Mouse (Mus musculus): ENCODE data around the gene Rpl7a. TPM values are rescaled to one million over a fixed set of nuclear protein-coding genes. Genes with fewer than 3 reads are reported as not detected.
"Not testable (repeated sequence)": the region's sequence is repeated elsewhere in the genome, so short reads cannot be mapped to it uniquely, and the experiment has no call there.

Gene Rpl7a
- polyA plus RNA-seq (2016; fragmentation: Nextera tagmentation; extraction: Ambion mirVana): 425 and 513 TPM in 2 replicates

DNA sequence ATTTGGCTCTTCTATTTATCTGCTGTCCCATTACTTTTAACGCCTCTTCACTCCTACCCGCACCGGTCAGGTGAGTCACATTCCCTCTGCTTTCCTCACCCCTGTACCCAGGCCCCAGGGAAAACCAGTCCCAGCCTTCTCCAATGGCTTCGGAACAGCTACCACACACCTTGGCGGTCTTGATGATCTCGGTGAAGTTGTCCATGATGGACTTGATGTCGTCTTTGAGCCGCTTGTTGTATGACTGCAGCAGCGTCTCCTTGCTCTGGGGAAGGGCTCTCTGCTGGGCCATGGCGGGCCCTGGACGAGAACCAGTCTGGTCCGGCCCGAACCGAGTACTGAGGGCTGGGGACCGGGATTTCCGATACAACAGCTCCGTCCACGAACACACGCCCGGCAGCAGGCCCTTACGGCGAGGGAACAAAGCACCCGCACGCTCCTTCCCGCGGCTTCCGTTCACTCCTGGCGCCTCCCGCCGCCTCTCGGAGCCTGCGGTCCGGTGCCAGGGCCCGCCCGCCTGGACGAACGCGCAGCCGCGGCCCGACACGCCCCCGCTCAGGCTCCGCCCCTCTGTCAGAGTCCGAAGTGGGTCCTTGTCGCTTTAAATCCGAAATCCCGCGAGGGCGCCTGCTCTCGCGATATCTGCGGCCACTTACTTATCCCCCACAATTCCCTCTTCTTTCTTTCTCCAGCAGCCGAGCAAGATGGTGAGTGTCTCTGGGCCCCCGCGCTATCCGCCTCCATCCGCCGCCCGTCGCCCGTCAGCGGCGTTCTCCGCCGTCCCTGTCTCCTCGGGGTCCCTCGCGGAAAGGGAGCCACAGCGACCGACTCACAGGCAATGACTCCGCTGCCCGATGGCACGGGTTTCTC lies at the start of gene Rpl7a, which contains the start of gene Med22:
Gene Rpl7a (plus strand): TSS at position 641 of the 870 bp plus-strand sequence.
Gene Med22 (minus strand): TSS at position 554 of the 870 bp plus-strand sequence.
- under 1% methylated on average over 74 of the region's 74 CpGs for whole genome bisulfite sequencing

GRCm38 (mm10) chr2:26862856-26863255 lies 47.7 kb upstream of the Rpl7a start:
- Histone ChIP-seq H3K4me3 (no peak overlapping the region), H3K4me1 (no peaks in the 10 kb centered on the region), H3K27me3 (ENCODE audit: insufficient read depth, poor library complexity, severe bottlenecking) (no peaks in the 10 kb centered on the region), H3K36me3 (no peaks in the 10 kb centered on the region), H3K9me3 (no peaks in the 10 kb centered on the region), H3K27ac (no peak overlapping the region)
- DNase-seq (ENCODE audit: low spot score): no peak
- WGBS: 71% methylated on average over 3 of the region's 3 CpGs

More for the DNA sequence above, at the start of gene Rpl7a, which contains the start of gene Med22:
- Histone ChIP-seq H3K9me3 (no peaks in the 10 kb centered on the region), H3K4me1 (peaks cover 38% of the 10 kb centered on the region), H3K4me3 (peak within 1 kb of the TSS; percentile 88), H3K27me3 (ENCODE audit: insufficient read depth, poor library complexity, severe bottlenecking) (no peaks in the 10 kb centered on the region), H3K27ac (peak within 1 kb of the TSS; percentile 96), H3K36me3 (peaks cover 68% of the 10 kb centered on the region)
- DNase-seq (ENCODE audit: low spot score): peak; percentile 98

GRCm38 (mm10) chr2:26864879-26865278 lies 45.7 kb upstream of the Rpl7a start, which contains the start of gene Abo:
Gene Abo (minus strand): TSS chr2:26864979.
- 56% methylated on average over 3 of the region's 3 CpGs for WGBS
- Histone ChIP-seq H3K36me3 (no peaks in the 10 kb centered on the region), H3K27ac (no peak within 1 kb of the TSS), H3K27me3 (ENCODE audit: insufficient read depth, poor library complexity, severe bottlenecking) (peaks cover 4% of the 10 kb centered on the region; the same call in 1 of the 2 replicates), H3K9me3 (no peaks in the 10 kb centered on the region), H3K4me1 (no peaks in the 10 kb centered on the region), H3K4me3 (no peak within 1 kb of the TSS)
- no peak for DNase-seq (ENCODE audit: low spot score)

DNA sequence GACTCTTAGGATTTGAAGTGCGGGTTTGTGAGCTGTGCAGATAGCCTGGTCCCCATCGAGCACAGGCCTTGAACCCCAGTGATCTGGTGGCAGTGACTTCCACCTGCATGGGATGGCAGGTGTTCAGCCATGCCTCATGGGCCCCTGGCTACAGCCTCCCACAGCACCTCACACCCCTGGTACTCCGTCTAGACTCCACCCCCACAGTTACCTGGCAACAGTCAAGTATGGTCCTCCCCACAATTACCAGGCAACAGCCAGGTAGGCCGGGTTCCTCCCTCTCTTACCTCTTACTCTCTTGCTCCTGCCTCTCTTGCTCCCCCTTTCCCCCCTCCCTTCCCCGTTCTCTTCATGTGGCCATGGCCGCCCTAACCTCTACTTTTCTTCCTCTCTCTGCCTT lies 39.9 kb upstream of the Rpl7a start:
- Histone ChIP-seq H3K27ac (no peak overlapping the region), H3K4me1 (no peaks in the 10 kb centered on the region), H3K4me3 (no peak overlapping the region), H3K9me3 (no peaks in the 10 kb centered on the region), H3K27me3 (ENCODE audit: insufficient read depth, poor library complexity, severe bottlenecking) (peaks cover 15% of the 10 kb centered on the region; the same call in 1 of the 2 replicates), H3K36me3 (no peaks in the 10 kb centered on the region)
- WGBS: 51% methylated on average over 6 of the region's 6 CpGs
- no peak for DNase-seq (ENCODE audit: low spot score)

DNA sequence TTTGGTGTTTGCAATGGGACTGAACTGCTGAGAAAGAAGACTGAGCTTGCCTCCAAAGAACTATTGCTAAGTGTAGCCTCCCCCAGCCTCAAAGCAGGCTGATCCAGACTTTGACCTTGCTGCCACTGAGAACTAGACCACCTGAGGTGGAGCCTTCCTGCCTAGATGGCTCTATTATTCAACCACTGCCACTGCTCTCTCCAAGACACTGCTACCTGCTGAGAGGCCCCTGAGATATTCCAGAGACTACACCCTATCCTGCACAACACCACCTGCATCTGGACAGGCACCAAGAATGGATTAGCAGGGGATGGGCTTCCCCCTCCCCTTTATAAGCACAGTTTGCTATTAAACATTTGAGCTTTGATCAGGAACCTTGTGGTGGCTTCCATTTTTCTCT lies 32.0 kb upstream of the Rpl7a start:
- no peak for DNase-seq (ENCODE audit: low spot score)
- H3K4me3 ChIP-seq: no peak overlapping the region
- 0 out of 2 replicates have a peak, but pooled peaks cover 3% of the 10 kb centered on the region for H3K9me3 ChIP-seq
- H3K27ac ChIP-seq: no peak overlapping the region
- H3K4me1 ChIP-seq: no peaks in the 10 kb centered on the region
- H3K36me3 ChIP-seq: no peaks in the 10 kb centered on the region
- no peaks in the 10 kb centered on the region for H3K27me3 ChIP-seq (ENCODE audit: insufficient read depth, poor library complexity, severe bottlenecking)

- DNase-seq (ENCODE audit: low spot score); H3K4me3 ChIP-seq; H3K27ac ChIP-seq; H3K27me3 ChIP-seq (ENCODE audit: insufficient read depth, poor library complexity, severe bottlenecking); H3K9me3 ChIP-seq; H3K4me1 ChIP-seq: not testable (repeated sequence)
- peaks cover 38% of the 10 kb centered on the region for H3K36me3 ChIP-seq
- 88% methylated on average over 2 of the region's 2 CpGs for WGBS
Observed at GRCm38 (mm10) chr2:26885541-26885940, 25.0 kb upstream of the Rpl7a start.

- WGBS: 88% methylated on average over 4 of the region's 4 CpGs
- DNase-seq (ENCODE audit: low spot score); H3K27ac ChIP-seq; H3K9me3 ChIP-seq; H3K27me3 ChIP-seq (ENCODE audit: insufficient read depth, poor library complexity, severe bottlenecking); H3K4me1 ChIP-seq; H3K4me3 ChIP-seq: not testable (repeated sequence)
- H3K36me3 ChIP-seq: peaks cover 44% of the 10 kb centered on the region
Observed at GRCm38 (mm10) chr2:26886170-26886569, 24.4 kb upstream of the Rpl7a start.

GRCm38 (mm10) chr2:26895898-26896297 lies 14.7 kb upstream of the Rpl7a start:
- peak; percentile 25 for DNase-seq (ENCODE audit: low spot score)
- Histone ChIP-seq H3K27ac (no peak overlapping the region), H3K36me3 (peaks cover 87% of the 10 kb centered on the region), H3K4me1 (no peaks in the 10 kb centered on the region), H3K27me3 (ENCODE audit: insufficient read depth, poor library complexity, severe bottlenecking) (no peaks in the 10 kb centered on the region), H3K4me3 (no peak overlapping the region), H3K9me3 (no peaks in the 10 kb centered on the region)
- 90% methylated on average over 4 of the region's 4 CpGs for WGBS

- Histone ChIP-seq H3K9me3 (no peaks in the 10 kb centered on the region), H3K4me3 (no peak overlapping the region), H3K4me1 (peaks cover 18% of the 10 kb centered on the region), H3K27ac (no peak overlapping the region), H3K27me3 (ENCODE audit: insufficient read depth, poor library complexity, severe bottlenecking) (no peaks in the 10 kb centered on the region), H3K36me3 (peaks cover 52% of the 10 kb centered on the region)
- 84% methylated on average over 1 of the region's 1 CpGs for WGBS
- DNase-seq (ENCODE audit: low spot score): peak; percentile 51
Observed at GRCm38 (mm10) chr2:26900731-26901130, 9.8 kb upstream of the Rpl7a start.

- WGBS: 6% methylated on average over 7 of the region's 7 CpGs
- Histone ChIP-seq H3K9me3 (no peaks in the 10 kb centered on the region), H3K36me3 (peaks cover 52% of the 10 kb centered on the region), H3K27me3 (ENCODE audit: insufficient read depth, poor library complexity, severe bottlenecking) (no peaks in the 10 kb centered on the region), H3K4me3 (peak overlapping the region; percentile 90), H3K27ac (peak overlapping the region; percentile 89), H3K4me1 (peaks cover 18% of the 10 kb centered on the region)
- no peak for DNase-seq (ENCODE audit: low spot score)
Observed at GRCm38 (mm10) chr2:26901834-26902400, 8.6 kb upstream of the Rpl7a start.

GRCm38 (mm10) chr2:26902467-26903220 lies 7.9 kb upstream of the Rpl7a start, which contains the start of gene Surf6:
Gene Surf6 (minus strand): TSS chr2:26902879.
- DNase-seq (ENCODE audit: low spot score): peak; percentile 99
- Histone ChIP-seq H3K4me1 (peaks cover 22% of the 10 kb centered on the region), H3K27me3 (ENCODE audit: insufficient read depth, poor library complexity, severe bottlenecking) (no peaks in the 10 kb centered on the region), H3K9me3 (no peaks in the 10 kb centered on the region), H3K27ac (peak within 1 kb of the TSS; percentile 89), H3K36me3 (peaks cover 52% of the 10 kb centered on the region), H3K4me3 (peak within 1 kb of the TSS; percentile 90)
- WGBS: under 1% methylated on average over 41 of the region's 41 CpGs

GRCm38 (mm10) chr2:26903311-26903710 lies 7.3 kb upstream of the Rpl7a start:
- WGBS: 17% methylated on average over 7 of the region's 7 CpGs
- Histone ChIP-seq H3K4me3 (peak overlapping the region; percentile 90), H3K9me3 (no peaks in the 10 kb centered on the region), H3K36me3 (peaks cover 52% of the 10 kb centered on the region), H3K27ac (peak overlapping the region; percentile 89), H3K4me1 (peaks cover 29% of the 10 kb centered on the region), H3K27me3 (ENCODE audit: insufficient read depth, poor library complexity, severe bottlenecking) (no peaks in the 10 kb centered on the region)
- DNase-seq (ENCODE audit: low spot score): no peak

Data from heart, embryonic 10.5 days (tissue).